Mouse (Mus musculus) stomach, postnatal 0 days (tissue): Measurements from ENCODE around the gene Rln3.

Experiments used
- CTCF ChIP-seq: IDR thresholded peaks from 2 replicates; pipeline ENCODE4 v1.5.1; 2016; ENCODE audit warnings: antibody characterized with exemption, low read depth, mild to moderate bottlenecking, moderate library complexity
- EP300 ChIP-seq: optimal IDR thresholded peaks from 2 replicates; pipeline ENCODE3; 2016; ENCODE audit warnings: antibody characterized with exemption

DNA sequence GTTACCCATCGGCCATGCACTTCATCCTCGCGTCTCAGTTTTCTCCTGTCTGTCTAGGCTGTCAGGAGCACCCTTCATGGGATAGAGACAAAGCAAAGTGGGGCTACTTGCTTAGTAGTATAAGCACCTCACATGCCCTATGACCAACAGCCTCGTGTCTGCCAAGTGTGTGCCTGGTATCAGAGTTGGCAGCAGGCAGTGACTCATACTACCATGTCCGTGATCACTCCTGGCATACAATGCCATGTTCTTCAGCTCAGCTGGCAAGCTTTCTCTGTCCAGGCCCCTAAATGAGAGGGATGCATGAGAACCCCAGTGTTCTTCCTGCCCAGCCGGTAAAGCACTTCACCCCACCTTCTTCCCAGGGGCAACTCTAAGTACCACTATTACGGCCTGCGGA is 45.8 kb upstream of the Rln3 start:
- TF ChIP-seq CTCF, result no peak
- TF ChIP-seq EP300, result no peak
